Mouse (Mus musculus) bone marrow, adult 2 months (tissue): ENCODE data around the gene Six2.

Experiments used
- CTCF ChIP-seq: fragments of 200-500 bp; IDR thresholded peaks from 2 replicates; pipeline ENCODE4 v1.5.1; 2011; ENCODE audit warnings: low read length, control low read depth; ENCODE audit not compliant: control insufficient read depth, insufficient read depth
- POLR2A ChIP-seq: fragments of 200-500 bp; IDR thresholded peaks from 2 replicates; pipeline ENCODE4 v1.6.1; 2011; ENCODE audit warnings: low read depth, mild to moderate bottlenecking, control low read depth, low read length, borderline replicate concordance; ENCODE audit not compliant: control insufficient read depth

DNA sequence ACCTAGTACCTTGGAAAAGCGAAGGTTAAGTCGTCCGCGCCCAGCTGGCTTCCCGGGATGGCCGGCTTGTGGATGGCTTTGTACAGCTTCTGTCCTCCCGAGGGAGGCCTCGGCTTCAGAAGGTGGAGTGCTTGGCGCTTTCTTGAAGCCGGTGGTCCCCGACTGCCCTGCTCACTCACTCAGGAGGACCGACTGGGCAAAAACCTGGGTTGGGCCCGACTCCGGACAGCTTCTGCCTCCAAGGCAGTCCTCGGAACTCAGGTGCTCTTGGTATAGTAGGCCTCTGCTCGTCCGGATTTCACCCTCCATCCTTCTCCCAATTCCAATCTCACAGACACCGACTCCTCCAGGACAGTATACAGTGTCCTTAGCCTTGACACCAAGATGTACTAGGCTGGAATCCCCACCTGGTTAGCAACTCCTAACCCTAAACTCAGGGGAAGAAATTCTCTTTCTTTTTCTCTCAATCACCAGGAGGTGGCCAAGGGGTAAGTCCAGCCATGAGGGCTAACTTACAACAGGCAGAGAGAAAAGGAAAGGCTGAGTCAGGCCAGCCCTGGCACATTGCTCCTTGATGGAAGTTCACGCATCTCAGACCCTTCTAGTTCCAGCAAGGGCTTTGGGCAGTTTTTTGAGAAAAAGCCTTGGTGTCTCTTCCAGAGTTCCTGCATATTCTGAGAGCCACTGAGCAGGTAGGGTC is 7.1 kb downstream of the Six2 start:
- no peak for TF ChIP-seq CTCF
- TF ChIP-seq POLR2A = no peak
